Mouse (Mus musculus) MEL (cell line): ENCODE data around the gene Tmem132c. TPM values are rescaled to one million over a fixed set of nuclear protein-coding genes. Genes with fewer than 3 reads are reported as not detected.

Experiments used
- DNase-seq: peaks from one replicate; pipeline ENCODE4 v3.0.0; 2011; ENCODE audit warnings: low read depth, low spot score
- H3K27ac ChIP-seq: 2 replicates; pipeline ENCODE4 v1.5.1; 2012; ENCODE audit warnings: low read depth, mild to moderate bottlenecking, control low read depth, low read length, moderate library complexity; ENCODE audit not compliant: control insufficient read depth
- H3K27me3 ChIP-seq, 2 experiments: fragments of 150-350 bp in 1 of 2; sonication (generic) in 1 of 2; 2 replicates each; pipeline ENCODE4 v1.6.1; 2012; ENCODE audit warnings: low read length in 2 of 2, mild to moderate bottlenecking in 2 of 2, improper control_type of control experiment in 1 of 2, moderate library complexity in 1 of 2; ENCODE audit not compliant: insufficient read depth in 2 of 2, control insufficient read depth in 1 of 2
- H3K36me3 ChIP-seq, 2 experiments: 2 replicates each; pipeline ENCODE4 v1.6.1; 2012 to 2014; ENCODE audit warnings: low read length in 2 of 2, improper control_type of control experiment in 1 of 2, inconsistent platforms in 1 of 2, mild to moderate bottlenecking in 1 of 2; ENCODE audit not compliant: insufficient read depth in 2 of 2, control insufficient read depth in 1 of 2
- H3K4me1 ChIP-seq, 2 experiments: fragments of 150-350 bp in 1 of 2; sonication (generic) in 1 of 2; 2 replicates each; pipeline ENCODE4 v1.6.1; 2012; ENCODE audit warnings: low read length in 2 of 2, improper control_type of control experiment in 1 of 2, mild to moderate bottlenecking in 1 of 2; ENCODE audit not compliant: insufficient read depth in 2 of 2, control insufficient read depth in 1 of 2
- H3K4me3 ChIP-seq, 2 experiments: fragments of 150-350 bp in 1 of 2; sonication (generic) in 1 of 2; 2 replicates each; pipeline ENCODE4 v1.5.1; 2012; ENCODE audit warnings: low read depth in 2 of 2, low read length in 2 of 2, mild to moderate bottlenecking in 2 of 2, moderate library complexity in 2 of 2, control low read depth in 1 of 2, improper control_type of control experiment in 1 of 2; ENCODE audit not compliant: control insufficient read depth in 1 of 2, insufficient read depth in 1 of 2
- H3K79me2 ChIP-seq: 2 replicates; pipeline ENCODE4 v1.6.1; 2012; ENCODE audit warnings: mild to moderate bottlenecking, low read length, moderate library complexity; ENCODE audit not compliant: control insufficient read depth, poor library complexity, insufficient read depth
- H3K9ac ChIP-seq: 2 replicates; pipeline ENCODE4 v1.6.1; 2012; ENCODE audit warnings: low read depth, mild to moderate bottlenecking, control low read depth, low read length, moderate library complexity; ENCODE audit not compliant: control insufficient read depth, poor library complexity, severe bottlenecking
- H3K9me3 ChIP-seq: fragments of 150-350 bp; sonication (generic); replicated peaks from 2 replicates; pipeline ENCODE4 v1.6.1; 2012; ENCODE audit warnings: mild to moderate bottlenecking, low read length, improper control_type of control experiment, moderate library complexity; ENCODE audit not compliant: insufficient read depth
- CTCF ChIP-seq, 3 experiments: IDR thresholded peaks in 2 of 3; conservative IDR thresholded peaks in 1 of 3; 2 replicates each; pipeline ENCODE4 v1.5.1; 2011 to 2012; ENCODE audit warnings: low read length in 3 of 3, low read depth in 2 of 3, mild to moderate bottlenecking in 2 of 3, improper control_type of control experiment in 1 of 3, inconsistent platforms in 1 of 3, mixed read lengths in 1 of 3, moderate library complexity in 1 of 3; ENCODE audit not compliant: control insufficient read depth in 1 of 3, insufficient read depth in 1 of 3, poor library complexity in 1 of 3, severe bottlenecking in 1 of 3
- ELF1 ChIP-seq: IDR thresholded peaks from 2 replicates; pipeline ENCODE4 v1.6.1; 2014; ENCODE audit warnings: low read depth, mild to moderate bottlenecking, inconsistent platforms, low read length, improper control_type of control experiment, moderate library complexity
- ETS1 ChIP-seq: IDR thresholded peaks from 2 replicates; pipeline ENCODE4 v1.6.1; 2012; ENCODE audit warnings: low read depth, mild to moderate bottlenecking, inconsistent platforms, low read length, improper control_type of control experiment, moderate library complexity
- GABPA ChIP-seq: IDR thresholded peaks from 2 replicates; pipeline ENCODE4 v1.6.1; 2012; ENCODE audit warnings: low read depth, mild to moderate bottlenecking, inconsistent platforms, low read length, improper control_type of control experiment, moderate library complexity
- GATA1 ChIP-seq: IDR thresholded peaks from 2 replicates; pipeline ENCODE4 v1.6.1; 2011; ENCODE audit warnings: low read depth, low read length, improper control_type of control experiment
- JUND ChIP-seq: IDR thresholded peaks from 2 replicates; pipeline ENCODE4 v1.6.1; 2011; ENCODE audit warnings: low read depth, mild to moderate bottlenecking, improper control_type of control experiment, low read length
- MAX ChIP-seq: IDR thresholded peaks from 2 replicates; pipeline ENCODE4 v1.6.1; 2011; ENCODE audit warnings: low read length, improper control_type of control experiment
- MAZ ChIP-seq: IDR thresholded peaks from 2 replicates; pipeline ENCODE4 v1.6.1; 2012; ENCODE audit warnings: low read depth, mild to moderate bottlenecking, inconsistent platforms, low read length, improper control_type of control experiment
- MEF2A ChIP-seq: IDR thresholded peaks from 2 replicates; pipeline ENCODE4 v1.6.1; 2014; ENCODE audit warnings: low read depth, mild to moderate bottlenecking, inconsistent platforms, low read length, improper control_type of control experiment; ENCODE audit not compliant: poor library complexity, insufficient replicate concordance, severe bottlenecking; ENCODE audit errors: extremely low read depth
- MXI1 ChIP-seq: IDR thresholded peaks from 2 replicates; pipeline ENCODE4 v1.6.1; 2011; ENCODE audit warnings: mild to moderate bottlenecking, low read depth, low read length, improper control_type of control experiment
- MYC ChIP-seq: IDR thresholded peaks from 2 replicates; pipeline ENCODE4 v1.6.1; 2011; ENCODE audit warnings: low read depth, mild to moderate bottlenecking, low read length, improper control_type of control experiment, moderate library complexity
- SMC3 ChIP-seq: IDR thresholded peaks from 2 replicates; pipeline ENCODE4 v1.6.1; 2011; ENCODE audit warnings: low read depth, low read length, improper control_type of control experiment
- TAL1 ChIP-seq: IDR thresholded peaks from 2 replicates; pipeline ENCODE4 v1.6.1; 2012; ENCODE audit warnings: mild to moderate bottlenecking, inconsistent platforms, low read length, moderate library complexity, mixed read lengths
- TCF12 ChIP-seq: IDR thresholded peaks from 2 replicates; pipeline ENCODE4 v1.6.1; 2014; ENCODE audit warnings: low read depth, mild to moderate bottlenecking, inconsistent platforms, low read length, improper control_type of control experiment, moderate library complexity
- USF1 ChIP-seq: IDR thresholded peaks from 2 replicates; pipeline ENCODE4 v1.6.1; 2014; ENCODE audit warnings: low read depth, mild to moderate bottlenecking, inconsistent platforms, low read length, improper control_type of control experiment, moderate library complexity
- USF2 ChIP-seq, 2 experiments: IDR thresholded peaks; 2 replicates each; pipeline ENCODE4 v1.6.1; 2011 to 2012; ENCODE audit warnings: improper control_type of control experiment in 2 of 2, low read length in 2 of 2, borderline replicate concordance in 1 of 2, inconsistent platforms in 1 of 2, low read depth in 1 of 2, mild to moderate bottlenecking in 1 of 2; ENCODE audit not compliant: insufficient read depth in 1 of 2
- ZC3H11A ChIP-seq: IDR thresholded peaks from 2 replicates; pipeline ENCODE4 v1.6.1; 2012; ENCODE audit warnings: low read depth, mild to moderate bottlenecking, inconsistent platforms, low read length, improper control_type of control experiment
- ZKSCAN1 ChIP-seq: IDR thresholded peaks from 2 replicates; pipeline ENCODE4 v1.6.1; 2012; ENCODE audit warnings: low read depth, mild to moderate bottlenecking, inconsistent platforms, low read length, improper control_type of control experiment, moderate library complexity
- polyA plus RNA-seq, 2 experiments: library from polyadenylated mRNA; stranded (reverse) in 1 of 2; unstranded in 1 of 2; fragments of >175 nt in 1 of 2; fragments of >200 nt in 1 of 2; gene quantifications; 2 replicates each; pipeline versions ENCODE4 v1.2.1 to v1.2.4; 2012; ENCODE audit warnings: low replicate concordance in 2 of 2, low read depth in 1 of 2; ENCODE audit not compliant: insufficient read length in 2 of 2, insufficient read depth in 1 of 2, missing spikeins in 1 of 2
- total RNA-seq: library from RNA; depleted of rRNA; stranded (reverse); fragments of 300-350 nt; gene quantifications from 2 replicates; pipeline ENCODE4 v1.2.3, GENCODE M21; 2012

Tmem132c gene
- total and polyA plus RNA-seq, 3 experiments: not detected

DNA sequence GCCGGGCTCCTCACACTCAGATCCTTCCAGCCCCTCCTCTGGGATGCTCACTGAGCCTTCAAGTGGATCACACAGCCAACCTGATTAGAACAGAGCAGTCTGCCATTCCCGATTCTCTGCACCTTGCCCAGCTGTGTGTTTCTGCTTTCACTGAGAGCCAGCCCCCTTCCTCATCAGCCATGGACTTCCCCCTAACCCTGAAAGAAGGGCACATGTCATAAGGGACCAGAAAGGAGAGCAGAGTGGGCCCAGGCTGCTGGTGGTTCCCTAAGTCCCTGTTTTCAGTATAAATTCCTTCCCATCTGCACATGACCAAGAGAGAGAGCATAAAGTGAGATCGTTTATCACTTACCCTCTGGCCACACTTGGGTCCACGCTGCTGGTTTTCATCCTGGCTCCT, 39.6 kb downstream of the Tmem132c start:
- no peak overlapping the region for H3K9ac ChIP-seq

DNA sequence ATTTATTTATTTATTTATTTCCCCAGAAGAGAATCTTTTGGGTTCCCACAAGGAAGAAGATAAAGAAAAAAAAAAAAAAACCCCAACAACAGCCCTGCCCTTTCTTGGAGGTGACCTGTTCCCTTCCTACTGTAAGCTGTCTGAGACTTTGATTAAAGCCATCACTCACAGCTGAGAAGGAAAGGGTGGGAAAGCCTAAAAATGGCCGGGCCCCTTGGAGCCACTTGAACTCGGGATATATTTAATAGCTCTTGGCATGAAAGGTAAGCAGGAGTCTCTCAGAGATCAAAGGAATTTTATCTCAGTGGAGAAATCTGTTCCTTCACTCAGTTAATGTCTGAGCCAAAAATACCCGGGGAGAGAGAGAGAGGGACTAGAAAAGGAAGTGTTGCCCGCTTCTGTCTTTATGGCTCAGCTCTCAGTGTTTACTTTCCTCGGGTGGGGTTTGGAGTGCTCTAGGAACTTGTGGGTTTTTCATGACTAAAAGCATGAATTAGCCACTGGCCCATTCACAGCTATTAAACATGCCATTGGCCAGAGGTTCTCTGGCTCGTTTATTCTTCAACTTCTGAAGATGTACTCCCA, 41.0 kb downstream of the Tmem132c start:
- no peak overlapping the region for H3K27ac ChIP-seq
- H3K4me3 ChIP-seq: no peak overlapping the region
- no peak for DNase-seq
- no peaks in the 10 kb centered on the region for H3K4me1 ChIP-seq
- no peaks in the 10 kb centered on the region for H3K27me3 ChIP-seq
- no peak for TF ChIP-seq MXI1
- TF ChIP-seq ETS1: no peak
- no peak for TF ChIP-seq MAZ
- no peak overlapping the region for H3K9ac ChIP-seq
- no peaks in the 10 kb centered on the region for H3K79me2 ChIP-seq
- H3K9me3 ChIP-seq: no peaks in the 10 kb centered on the region
- H3K36me3 ChIP-seq: no peaks in the 10 kb centered on the region

More for the DNA sequence above, 39.6 kb downstream of the Tmem132c start:
- Histone ChIP-seq H3K79me2 (no peaks in the 10 kb centered on the region), H3K27me3 (no peaks in the 10 kb centered on the region), H3K9me3 (no peaks in the 10 kb centered on the region), H3K27ac (no peak overlapping the region), H3K4me3 (no peak overlapping the region), H3K4me1 (no peaks in the 10 kb centered on the region), H3K36me3 (no peaks in the 10 kb centered on the region)
- TF ChIP-seq USF1: no peak
- no peak for TF ChIP-seq ELF1
- no peak for TF ChIP-seq ETS1
- no peak for TF ChIP-seq ZC3H11A
- no peak for TF ChIP-seq CTCF (IDR thresholded peaks at IDR 0.05 in 2 of 3, conservative IDR thresholded peaks at IDR 0.05 in 1 of 3; ENCODE audit: control insufficient read depth in 1 of 3, insufficient read depth in 1 of 3, low read depth in 2 of 3, low read length in 3 of 3, poor library complexity in 1 of 3, severe bottlenecking in 1 of 3)
- no peak for TF ChIP-seq TCF12
- no peak for TF ChIP-seq MEF2A
- no peak for TF ChIP-seq GATA1
- TF ChIP-seq JUND: no peak
- TF ChIP-seq ZKSCAN1: no peak
- TF ChIP-seq GABPA: no peak
- TF ChIP-seq SMC3: no peak
- no peak for TF ChIP-seq MYC
- no peak for TF ChIP-seq USF2 (IDR thresholded peaks at IDR 0.05; ENCODE audit: borderline replicate concordance in 1 of 2, insufficient read depth in 1 of 2, low read depth in 1 of 2, low read length in 2 of 2)
- TF ChIP-seq TAL1: no peak
- TF ChIP-seq MAX: no peak
- no peak for DNase-seq
